Mouse (Mus musculus) midbrain, embryonic 12.5 days (tissue): ENCODE results near the gene Hist1h3i. TPM values are rescaled to one million over a fixed set of nuclear protein-coding genes. Genes with fewer than 3 reads are reported as not detected.
"Not testable (repeated sequence)": the region's sequence is repeated elsewhere in the genome, so short reads cannot be mapped to it uniquely, and the experiment has no call there.

Experiments
- ATAC-seq: fragments of 200-750 bp; cut with Nextera tagmentation; 2 replicates; pipeline ENCODE4 v1.8.0; 2017; ENCODE audit warnings: low read depth, moderate TSS enrichment, moderate library complexity; ENCODE audit not compliant: low FRiP score
- H3K27ac ChIP-seq: fragments of 300-500 bp; sonication (generic); replicated peaks from 2 replicates; pipeline ENCODE4 v1.5.1; 2016; ENCODE audit warnings: mild to moderate bottlenecking
- H3K27me3 ChIP-seq: fragments of 300-500 bp; sonication (generic); 2 replicates; pipeline ENCODE4 v1.6.1; 2016; ENCODE audit warnings: mild to moderate bottlenecking
- H3K36me3 ChIP-seq: fragments of 300-500 bp; sonication (generic); 2 replicates; pipeline ENCODE4 v1.6.1; 2016
- H3K4me1 ChIP-seq: fragments of 300-500 bp; sonication (generic); 2 replicates; pipeline ENCODE4 v1.6.1; 2016
- H3K4me2 ChIP-seq: fragments of 300-500 bp; sonication (generic); replicated peaks from 2 replicates; pipeline ENCODE4 v1.6.1; 2016; ENCODE audit warnings: mild to moderate bottlenecking, moderate library complexity
- H3K4me3 ChIP-seq: fragments of 300-500 bp; sonication (generic); 2 replicates; pipeline ENCODE4 v1.5.1; 2016; ENCODE audit warnings: mild to moderate bottlenecking
- H3K9ac ChIP-seq: fragments of 300-500 bp; sonication (generic); replicated peaks from 2 replicates; pipeline ENCODE4 v1.6.1; 2016; ENCODE audit warnings: mild to moderate bottlenecking, moderate library complexity
- H3K9me3 ChIP-seq: fragments of 300-500 bp; sonication (generic); 2 replicates; pipeline ENCODE4 v1.6.1; 2016; ENCODE audit warnings: mild to moderate bottlenecking
- WGBS: fragments of 180-500 bp; shearing (Covaris S2); methylation state at CpG from one replicate; pipeline ENCODE4 v1.1.7; 2016; 5-methylcytosine and 5-hydroxymethylcytosine counted together
- polyA plus RNA-seq: library from polyadenylated mRNA; unstranded; fragments of >200 nt; fragmentation: Nextera tagmentation; extraction: Ambion mirVana; gene quantifications from 2 replicates; pipeline ENCODE4 v1.2.1, GENCODE M21; 2016

Gene Hist1h3i
- polyA plus RNA-seq, 1 experiment from 2014 or later = 164 TPM

- Histone ChIP-seq H3K36me3 (no peaks in the 10 kb centered on the region), H3K4me1 (peaks cover 36% of the 10 kb centered on the region), H3K27me3 (no peaks in the 10 kb centered on the region), H3K4me3 (peak overlapping the region; percentile 57; the same call in 1 of the 2 replicates), H3K9ac (no peak overlapping the region), H3K27ac (peak overlapping the region; percentile 95), H3K9me3 (no peaks in the 10 kb centered on the region), H3K4me2 (peak overlapping the region; percentile 90)
- 42% methylated on average over 6 of the region's 6 CpGs for WGBS
- ATAC-seq = no peak
Observed at GRCm38 (mm10) chr13:21781021-21781555, 2.1 kb downstream of the Hist1h3i start.

- peak within 1 kb of the TSS; percentile 83 for H3K9ac ChIP-seq
- H3K36me3 ChIP-seq = no peaks in the 10 kb centered on the region
- no peaks in the 10 kb centered on the region for H3K9me3 ChIP-seq
- H3K27ac ChIP-seq = peak within 1 kb of the TSS; percentile 95
- H3K4me3 ChIP-seq = peak within 1 kb of the TSS; percentile 57
- H3K4me2 ChIP-seq = peak within 1 kb of the TSS; percentile 90
- H3K27me3 ChIP-seq = no peaks in the 10 kb centered on the region
- ATAC-seq = peak; percentile 45; the same call in 1 of the 2 replicates
- under 1% methylated on average over 44 of the region's 44 CpGs for WGBS
- peaks cover 31% of the 10 kb centered on the region for H3K4me1 ChIP-seq
Observed at GRCm38 (mm10) chr13:21779767-21780731, 3.1 kb downstream of the Hist1h3i start, which contains the start of gene Hist1h1b. Hist1h1b (minus strand) TSS chr13:21780625.

GRCm38 (mm10) chr13:21778814-21779766 lies 4.1 kb downstream of the Hist1h3i start:
- peak; percentile 84 for ATAC-seq
- peak overlapping the region; percentile 95 for H3K27ac ChIP-seq
- H3K4me1 ChIP-seq = peaks cover 27% of the 10 kb centered on the region
- no peaks in the 10 kb centered on the region for H3K9me3 ChIP-seq
- H3K36me3 ChIP-seq = no peaks in the 10 kb centered on the region
- 6% methylated on average over 32 of the region's 33 CpGs for WGBS
- H3K4me2 ChIP-seq = peak overlapping the region; percentile 90
- no peaks in the 10 kb centered on the region for H3K27me3 ChIP-seq
- H3K9ac ChIP-seq = peak overlapping the region; percentile 83
- H3K4me3 ChIP-seq = peak overlapping the region; percentile 57

GRCm38 (mm10) chr13:21755707-21756106 lies 27.5 kb downstream of the Hist1h3i start:
- Histone ChIP-seq H3K36me3 (no peaks in the 10 kb centered on the region), H3K9ac (no peak overlapping the region), H3K4me1 (peaks cover 13% of the 10 kb centered on the region; the same call in 1 of the 2 replicates), H3K27ac (no peak overlapping the region), H3K4me2 (peak overlapping the region; percentile 33; the same call in 1 of the 2 replicates), H3K27me3 (no peaks in the 10 kb centered on the region), H3K4me3 (no peak overlapping the region), H3K9me3 (no peaks in the 10 kb centered on the region)
- WGBS = 73% methylated on average over 1 of the region's 1 CpGs
- no peak for ATAC-seq

- H3K4me3 ChIP-seq = peak overlapping the region; percentile 47
- H3K27me3 ChIP-seq, H3K9me3 ChIP-seq, H3K36me3 ChIP-seq: not testable (repeated sequence)
- H3K4me2 ChIP-seq = peak overlapping the region; percentile 71
- H3K4me1 ChIP-seq = peaks cover 14% of the 10 kb centered on the region
- H3K27ac ChIP-seq = peak overlapping the region; percentile 95
- WGBS = under 1% methylated on average over 23 of the region's 26 CpGs
- H3K9ac ChIP-seq = peak overlapping the region; percentile 52
- peak; percentile 5; the same call in 1 of the 2 replicates for ATAC-seq
Observed at GRCm38 (mm10) chr13:21754294-21755001, 28.7 kb downstream of the Hist1h3i start.

GRCm38 (mm10) chr13:21753524-21754285 lies 29.5 kb downstream of the Hist1h3i start, which contains the start of the genes Hist1h2ak and Hist1h2bn:
Hist1h2ak (minus strand) TSS chr13:21753827.
Hist1h2bn (plus strand) TSS chr13:21754123.
- Histone ChIP-seq H3K4me1 (peaks cover 21% of the 10 kb centered on the region), H3K27ac (peak within 1 kb of the TSS; percentile 95), H3K9ac (peak within 1 kb of the TSS; percentile 60), H3K4me2 (peak within 1 kb of the TSS; percentile 71), H3K4me3 (peak within 1 kb of the TSS; percentile 47)
- not testable (repeated sequence) for H3K9me3 ChIP-seq, H3K27me3 ChIP-seq, H3K36me3 ChIP-seq
- ATAC-seq = peak; percentile 93
- 0% methylated on average over 44 of the region's 50 CpGs for WGBS

DNA sequence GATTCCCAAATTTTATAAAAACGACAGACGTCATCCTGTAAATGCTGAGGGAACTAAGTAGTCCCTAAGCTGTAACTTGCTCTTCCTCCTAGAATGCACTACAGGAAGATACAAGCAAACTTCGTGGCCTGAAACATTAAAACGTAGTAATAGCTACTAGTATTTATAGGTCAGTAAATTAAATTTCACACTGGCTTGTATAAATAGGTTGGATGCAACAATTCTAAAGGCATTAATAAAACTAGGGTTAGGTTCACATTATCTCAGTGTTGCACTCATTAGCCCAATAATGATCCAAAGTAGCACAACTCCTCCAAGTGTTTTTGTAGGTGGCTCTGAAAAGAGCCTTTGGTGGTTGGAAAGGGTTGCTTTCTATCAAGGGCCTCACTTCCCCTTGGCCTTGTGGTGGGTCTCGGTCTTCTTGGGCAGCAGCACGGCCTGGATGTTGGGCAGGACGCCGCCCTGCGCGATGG lies 30.1 kb downstream of the Hist1h3i start:
- no peaks in the 10 kb centered on the region for H3K36me3 ChIP-seq
- peak overlapping the region; percentile 71 for H3K4me2 ChIP-seq
- peak overlapping the region; percentile 47 for H3K4me3 ChIP-seq
- H3K27me3 ChIP-seq = no peaks in the 10 kb centered on the region
- 4% methylated on average over 10 of the region's 10 CpGs for WGBS
- H3K9ac ChIP-seq = peak overlapping the region; percentile 60
- H3K9me3 ChIP-seq = no peaks in the 10 kb centered on the region
- peak overlapping the region; percentile 95 for H3K27ac ChIP-seq
- no peak for ATAC-seq
- peaks cover 24% of the 10 kb centered on the region for H3K4me1 ChIP-seq

GRCm38 (mm10) chr13:21752356-21752755 lies 30.8 kb downstream of the Hist1h3i start:
- Histone ChIP-seq H3K9ac (0 out of 2 replicates have a peak overlapping the region, but pooled peaks have one; percentile 24), H3K4me2 (peak overlapping the region; percentile 71), H3K27ac (peak overlapping the region; percentile 95), H3K4me3 (no peak overlapping the region), H3K36me3 (no peaks in the 10 kb centered on the region), H3K27me3 (no peaks in the 10 kb centered on the region), H3K9me3 (no peaks in the 10 kb centered on the region), H3K4me1 (peaks cover 27% of the 10 kb centered on the region)
- no peak for ATAC-seq
- WGBS = 39% methylated on average over 3 of the region's 3 CpGs

DNA sequence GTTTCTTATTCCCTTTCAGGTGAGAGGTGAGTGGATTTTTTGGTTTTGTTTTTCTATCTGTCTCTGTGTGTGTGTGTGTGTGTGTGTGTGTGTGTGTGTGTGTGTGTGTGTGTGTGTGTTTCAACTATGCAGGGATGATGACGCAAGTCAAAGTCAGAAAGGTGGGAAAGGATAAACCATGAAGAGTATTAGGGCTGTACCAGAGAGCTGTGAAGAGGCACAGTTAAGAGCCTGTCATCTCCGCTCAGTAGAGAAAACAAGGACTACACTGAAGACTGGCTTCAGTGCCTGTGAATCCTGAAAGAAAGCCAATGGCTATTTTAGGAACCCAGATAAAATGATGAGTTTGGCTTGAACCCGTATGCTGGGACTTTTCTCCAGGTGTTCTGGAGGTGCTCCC lies 31.3 kb downstream of the Hist1h3i start:
- peak overlapping the region; percentile 95 for H3K27ac ChIP-seq
- no peaks in the 10 kb centered on the region for H3K9me3 ChIP-seq
- no peak overlapping the region for H3K4me3 ChIP-seq
- H3K9ac ChIP-seq = no peak overlapping the region
- ATAC-seq = no peak
- H3K4me2 ChIP-seq = no peak overlapping the region; the same call in 1 of the 2 replicates
- 78% methylated on average over 3 of the region's 3 CpGs for WGBS
- no peaks in the 10 kb centered on the region for H3K36me3 ChIP-seq
- H3K4me1 ChIP-seq = peaks cover 28% of the 10 kb centered on the region
- no peaks in the 10 kb centered on the region for H3K27me3 ChIP-seq

DNA sequence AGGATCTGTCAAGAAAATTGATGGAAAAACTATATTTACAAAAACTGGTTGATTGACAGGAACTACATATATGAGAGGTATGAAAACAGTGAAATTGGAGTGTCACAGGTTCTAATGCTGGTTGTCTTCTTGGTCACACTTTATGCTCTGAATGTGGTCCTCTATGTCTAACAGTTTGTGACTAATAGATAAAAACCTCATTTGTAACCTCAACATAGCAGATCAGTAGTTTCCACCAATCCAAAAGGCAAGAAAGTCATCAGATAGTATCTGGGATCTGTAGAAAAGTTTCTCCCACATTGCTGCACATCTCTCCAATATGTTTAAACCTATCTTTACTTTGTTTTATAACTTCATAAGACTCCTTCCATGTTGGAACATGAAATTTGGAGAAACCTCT lies 31.8 kb downstream of the Hist1h3i start:
- H3K9ac ChIP-seq = no peak overlapping the region
- no peak overlapping the region for H3K4me3 ChIP-seq
- H3K36me3 ChIP-seq = no peaks in the 10 kb centered on the region
- H3K27ac ChIP-seq = peak overlapping the region; percentile 95; the same call in 1 of the 2 replicates
- H3K4me2 ChIP-seq = no peak overlapping the region
- H3K9me3 ChIP-seq = no peaks in the 10 kb centered on the region
- H3K4me1 ChIP-seq = peaks cover 28% of the 10 kb centered on the region
- no peak for ATAC-seq
- no peaks in the 10 kb centered on the region for H3K27me3 ChIP-seq
